Comparison of ENCODE assay signal across 20 mouse cellular contexts in the genomic region with DNA sequence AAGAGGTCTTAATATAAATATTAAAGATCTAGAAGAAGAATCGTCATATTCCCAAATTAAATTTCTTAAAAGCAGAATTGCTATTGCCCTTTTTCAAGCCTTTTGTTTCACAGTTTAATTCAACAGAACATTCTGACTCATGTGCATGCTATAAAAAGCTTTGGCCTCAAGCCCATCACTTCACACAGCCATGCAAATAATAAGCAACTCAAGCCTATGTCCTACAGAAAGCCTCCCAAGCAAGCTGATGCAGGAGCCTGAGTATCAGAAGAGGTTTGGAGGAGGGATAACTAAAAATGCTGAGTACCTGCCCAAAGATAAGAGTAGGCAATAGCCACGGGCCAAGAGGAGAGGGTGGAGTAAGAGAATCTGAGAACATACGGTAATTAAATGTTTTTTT.
A peak's percentile ranks its signal among the peaks of the same experiment; 100 is the strongest.
DNase-seq lines count a peak whose midpoint lies in the region; ATAC-seq lines count a peak whose summit lies in the region.
"Had no signal": no experiment of that assay in that cellular context is flagged by ENCODE, and none has a peak within 500 bp of the region (broad histone marks: within the 10 kb centered on the region; RNA-seq: fewer than 3 reads in every experiment).

No protein-coding gene starts in this region.

- WGBS in forebrain, embryonic 16.5 days: 79% methylated on average over 3 of the region's 3 CpGs

- H3K27me3 ChIP-seq in forebrain, embryonic 16.5 days (replicated peaks; ENCODE audit: control insufficient read depth, insufficient read depth, low read length): no peaks in the 10 kb centered on the region
- H3K27me3 ChIP-seq: forebrain, embryonic 15.5 days; hindbrain, embryonic 13.5 days; intestine, embryonic 15.5 days; midbrain, embryonic 12.5 days; neural tube, embryonic 15.5 days had no signal

- DNase-seq in layer of hippocampus, adult 9-11 months: peak; percentile 65
- DNase-seq in layer of hippocampus, postnatal 14 days (ENCODE audit: low spot score in 2 of 2): no peak
- peak; percentile 42 for DNase-seq in Muller cell, postnatal 12 days (ENCODE audit: inconsistent ontology term)
- DNase-seq in brain, adult 2 months (ENCODE audit: low read depth, low spot score): peak; percentile 96
- peak; percentile 28 to 57 for DNase-seq in cerebellum, postnatal 14 days
- no peak for DNase-seq in lung, postnatal 14 days
- DNase-seq: gastrocnemius, postnatal 25 days; lung, adult 2 months; lung, postnatal 4 days had no signal

- no peak overlapping the region for H3K4me2 ChIP-seq in forebrain, embryonic 16.5 days (ENCODE audit: low read length)
- H3K4me2 ChIP-seq: forebrain, embryonic 15.5 days; hindbrain, embryonic 13.5 days; intestine, embryonic 15.5 days; liver, embryonic 11.5 days; midbrain, embryonic 12.5 days; neural tube, embryonic 15.5 days had no signal

- no peak overlapping the region for H3K4me3 ChIP-seq in forebrain, embryonic 16.5 days (replicated peaks; ENCODE audit: low read length)
- H3K4me3 ChIP-seq: erythroblast, embryonic 14.5 days; forebrain, embryonic 15.5 days; heart, embryonic 10.5 days; hindbrain, embryonic 13.5 days; intestine, embryonic 15.5 days; limb, embryonic 10.5 days; midbrain, embryonic 12.5 days; neural tube, embryonic 15.5 days had no signal

- H3K4me1 ChIP-seq in forebrain, embryonic 16.5 days (replicated peaks; ENCODE audit: control insufficient read depth, insufficient read depth, low read length): no peaks in the 10 kb centered on the region
- H3K4me1 ChIP-seq: forebrain, embryonic 15.5 days; heart, embryonic 10.5 days; hindbrain, embryonic 13.5 days; intestine, embryonic 15.5 days; limb, embryonic 10.5 days; midbrain, embryonic 12.5 days; neural tube, embryonic 15.5 days had no signal

- ATAC-seq in forebrain, embryonic 16.5 days: no peak
- ATAC-seq: forebrain, embryonic 15.5 days; intestine, embryonic 15.5 days had no signal

- no peaks in the 10 kb centered on the region for H3K9me3 ChIP-seq in forebrain, embryonic 16.5 days (ENCODE audit: control insufficient read depth, low read length)
- H3K9me3 ChIP-seq: forebrain, embryonic 15.5 days; heart, embryonic 10.5 days; hindbrain, embryonic 13.5 days; intestine, embryonic 15.5 days; limb, embryonic 10.5 days; midbrain, embryonic 12.5 days; neural tube, embryonic 15.5 days had no signal

- no peak overlapping the region for H3K9ac ChIP-seq in forebrain, embryonic 16.5 days (replicated peaks; ENCODE audit: low read depth, low read length)
- H3K9ac ChIP-seq: forebrain, embryonic 15.5 days; hindbrain, embryonic 13.5 days; intestine, embryonic 15.5 days; midbrain, embryonic 12.5 days; neural tube, embryonic 15.5 days had no signal

- no peak overlapping the region for H3K27ac ChIP-seq in forebrain, embryonic 16.5 days (ENCODE audit: low read length)
- H3K27ac ChIP-seq: forebrain, embryonic 15.5 days; heart, embryonic 10.5 days; hindbrain, embryonic 13.5 days; intestine, embryonic 15.5 days; limb, embryonic 10.5 days; midbrain, embryonic 12.5 days; neural tube, embryonic 15.5 days; stomach, postnatal 0 days had no signal

- no peaks in the 10 kb centered on the region for H3K36me3 ChIP-seq in forebrain, embryonic 16.5 days (ENCODE audit: control insufficient read depth, insufficient read depth)
- H3K36me3 ChIP-seq: forebrain, embryonic 15.5 days; heart, embryonic 10.5 days; hindbrain, embryonic 13.5 days; intestine, embryonic 15.5 days; limb, embryonic 10.5 days; midbrain, embryonic 12.5 days; neural tube, embryonic 15.5 days had no signal

Comparison
In these comparisons a context has a peak if more than half of its experiments do, and no peak if none do; other contexts are left out.
1. DNase-seq: peak in layer of hippocampus, adult 9-11 months (single experiment), Muller cell, postnatal 12 days (single experiment), brain, adult 2 months (single experiment) and cerebellum, postnatal 14 days (2 of 2); none in layer of hippocampus, postnatal 14 days (0 of 2) and lung, postnatal 14 days (single experiment).